Mouse (Mus musculus) ES-Bruce4 (cell line): ENCODE data around the gene Mgp. TPM values are rescaled to one million over a fixed set of nuclear protein-coding genes. Genes with fewer than 3 reads are reported as not detected.

Experiments
- H3K27ac ChIP-seq: 2 replicates; pipeline ENCODE4 v1.5.1; 2012; ENCODE audit warnings: low read length, inconsistent platforms; ENCODE audit not compliant: insufficient read depth
- H3K27me3 ChIP-seq: 2 replicates; pipeline ENCODE4 v1.6.1; 2012; ENCODE audit warnings: mild to moderate bottlenecking, low read length, inconsistent platforms; ENCODE audit not compliant: control insufficient read depth, poor library complexity, insufficient read depth, severe bottlenecking
- H3K36me3 ChIP-seq: 2 replicates; pipeline ENCODE4 v1.6.1; 2012; ENCODE audit warnings: inconsistent platforms, mild to moderate bottlenecking, low read length, moderate library complexity; ENCODE audit not compliant: control insufficient read depth, poor library complexity, insufficient read depth, severe bottlenecking
- H3K4me1 ChIP-seq: one replicate; pipeline ENCODE4 v1.8.1; 2011; ENCODE audit warnings: low read length; ENCODE audit not compliant: control insufficient read depth, insufficient read depth
- H3K4me3 ChIP-seq: 2 replicates; pipeline ENCODE4 v1.5.1; 2011; ENCODE audit warnings: low read depth, mild to moderate bottlenecking, low read length
- H3K9ac ChIP-seq: 2 replicates; pipeline ENCODE4 v1.6.1; 2012; ENCODE audit warnings: low read depth, mild to moderate bottlenecking, inconsistent platforms; ENCODE audit not compliant: poor library complexity, severe bottlenecking
- H3K9me3 ChIP-seq: replicated peaks from 2 replicates; pipeline ENCODE4 v1.6.1; 2012; ENCODE audit warnings: mild to moderate bottlenecking, low read length, inconsistent platforms; ENCODE audit not compliant: control insufficient read depth, poor library complexity, insufficient read depth, severe bottlenecking
- CTCF ChIP-seq: IDR thresholded peaks from one replicate; pipeline ENCODE4 v1.8.1; 2011; ENCODE audit warnings: low read depth, low read length
- EP300 ChIP-seq: IDR thresholded peaks from 2 replicates; pipeline ENCODE4 v1.6.1; 2011; ENCODE audit warnings: low read depth, low read length; ENCODE audit not compliant: insufficient read depth
- POLR2A ChIP-seq: IDR thresholded peaks from one replicate; pipeline ENCODE4 v1.8.1; 2011; ENCODE audit warnings: low read length; ENCODE audit not compliant: insufficient read depth
- polyA plus RNA-seq: library from polyadenylated mRNA; stranded (reverse); fragments of >200 nt; gene quantifications from 2 replicates; pipeline ENCODE4 v1.2.4, GENCODE M21; 2011; ENCODE audit warnings: low read depth; ENCODE audit not compliant: missing spikeins, insufficient read depth, insufficient read length

The Mgp gene
- polyA plus RNA-seq, 1 experiment = 9.7 TPM

DNA sequence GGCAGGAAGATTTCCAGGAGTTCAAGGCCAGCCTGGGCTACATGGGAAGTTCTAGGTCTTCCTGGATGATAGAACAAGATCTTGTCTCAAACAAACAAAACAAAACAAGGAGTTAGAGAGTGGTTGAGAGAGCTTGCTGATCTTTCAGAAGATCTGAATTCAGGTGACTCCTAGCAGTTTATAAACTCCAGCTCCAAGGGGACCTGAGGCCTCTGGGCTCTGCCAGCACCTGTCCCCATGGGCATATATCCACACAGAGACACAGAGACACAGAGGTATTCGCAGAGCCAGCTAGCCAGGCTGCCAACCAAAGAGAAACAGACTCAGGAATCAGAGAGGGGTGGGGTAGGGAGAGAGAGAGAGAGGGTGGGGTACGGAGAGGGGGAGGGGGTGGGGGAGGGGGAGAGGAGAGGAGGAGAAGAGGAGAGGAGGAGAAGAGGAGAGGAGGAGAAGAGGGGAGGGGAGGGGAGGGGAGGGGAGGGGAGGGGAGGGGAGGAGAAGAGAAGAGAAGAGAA lies 37.2 kb upstream of the Mgp start:
- no peak overlapping the region for H3K27ac ChIP-seq
- peaks cover 2% of the 10 kb centered on the region for H3K4me1 ChIP-seq
- no peaks in the 10 kb centered on the region for H3K36me3 ChIP-seq
- no peak overlapping the region for H3K4me3 ChIP-seq
- H3K9me3 ChIP-seq = no peaks in the 10 kb centered on the region
- no peak overlapping the region for H3K9ac ChIP-seq
- no peaks in the 10 kb centered on the region for H3K27me3 ChIP-seq
- no peak for TF ChIP-seq CTCF
- no peak for TF ChIP-seq EP300
- TF ChIP-seq POLR2A = no peak

- Histone ChIP-seq H3K4me1 (peaks cover 8% of the 10 kb centered on the region), H3K27ac (no peak overlapping the region), H3K9ac (no peak overlapping the region), H3K9me3 (no peaks in the 10 kb centered on the region), H3K4me3 (no peak overlapping the region), H3K36me3 (no peaks in the 10 kb centered on the region), H3K27me3 (no peaks in the 10 kb centered on the region)
- TF ChIP-seq CTCF = no peak
- no peak for TF ChIP-seq EP300
- TF ChIP-seq POLR2A = no peak
Observed at GRCm38 (mm10) chr6:136910247-136910890, 34.7 kb upstream of the Mgp start.

DNA sequence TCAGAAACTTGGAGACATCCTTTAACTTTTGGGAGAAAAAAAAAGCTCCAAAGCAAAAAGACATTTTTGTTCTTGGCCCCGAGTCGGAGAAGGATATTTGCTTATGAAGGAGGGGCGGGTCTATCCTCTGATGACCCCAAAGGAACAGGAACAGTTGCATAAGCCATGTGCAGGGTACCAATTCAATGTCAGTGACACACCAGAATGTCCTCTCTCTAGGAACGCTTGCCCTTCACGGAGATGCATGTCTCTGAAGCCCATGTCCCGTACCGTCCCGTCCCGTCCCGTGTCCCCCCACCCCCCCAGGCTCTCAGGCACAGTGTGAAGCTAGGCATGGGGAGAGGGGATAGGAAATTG lies 31.3 kb upstream of the Mgp start:
- Histone ChIP-seq H3K27ac (no peak overlapping the region; the same call in 1 of the 2 replicates), H3K27me3 (no peaks in the 10 kb centered on the region)
- TF ChIP-seq POLR2A (no peak), CTCF (no peak), EP300 (no peak)

GRCm38 (mm10) chr6:136906283-136906936 lies 30.8 kb upstream of the Mgp start:
- Histone ChIP-seq H3K27ac (no peak overlapping the region), H3K9ac (no peak overlapping the region), H3K4me3 (no peak overlapping the region), H3K9me3 (no peaks in the 10 kb centered on the region), H3K27me3 (no peaks in the 10 kb centered on the region), H3K4me1 (peaks cover 8% of the 10 kb centered on the region), H3K36me3 (no peaks in the 10 kb centered on the region)
- TF ChIP-seq POLR2A (no peak), CTCF (no peak), EP300 (peak; percentile 71; the same call in 1 of the 2 replicates)

More for the DNA sequence above, 31.3 kb upstream of the Mgp start:
- Histone ChIP-seq H3K4me3 (peak overlapping the region; percentile 22; the same call in 1 of the 2 replicates), H3K9me3 (no peaks in the 10 kb centered on the region), H3K36me3 (no peaks in the 10 kb centered on the region), H3K9ac (no peak overlapping the region), H3K4me1 (peaks cover 8% of the 10 kb centered on the region)

DNA sequence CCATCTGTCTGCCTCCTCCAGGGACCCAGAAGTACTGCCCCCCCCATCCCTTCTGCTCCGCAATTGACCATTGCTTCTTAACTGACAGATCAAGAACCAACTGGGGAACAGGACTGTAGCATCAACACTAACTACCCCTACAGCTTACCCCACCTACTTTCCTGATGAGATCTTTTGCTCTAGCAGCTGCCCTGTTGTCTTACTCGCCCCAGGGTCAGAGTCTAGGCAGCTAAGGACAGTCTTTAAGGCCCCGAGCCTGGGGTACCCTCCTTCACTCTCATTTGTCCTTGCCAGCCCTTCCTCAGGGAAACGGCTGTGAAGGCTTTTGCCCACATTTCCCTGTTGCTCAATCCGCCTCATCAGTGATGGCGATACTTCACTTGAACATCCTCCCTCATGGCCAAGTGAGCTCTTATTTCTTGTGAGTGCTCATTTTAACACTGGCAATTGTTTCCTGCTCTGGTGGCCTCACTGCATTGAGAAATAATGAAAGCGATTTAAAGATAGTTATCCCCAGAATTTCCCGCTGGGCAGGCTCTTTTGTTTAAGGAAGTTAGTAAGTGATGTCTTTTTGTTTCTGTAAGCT lies 28.4 kb upstream of the Mgp start:
- H3K9me3 ChIP-seq = no peaks in the 10 kb centered on the region
- no peak for TF ChIP-seq CTCF
- no peak for TF ChIP-seq EP300
- TF ChIP-seq POLR2A = no peak
- H3K27ac ChIP-seq = no peak overlapping the region
- no peak overlapping the region for H3K9ac ChIP-seq
- H3K27me3 ChIP-seq = no peaks in the 10 kb centered on the region
- H3K36me3 ChIP-seq = no peaks in the 10 kb centered on the region
- H3K4me1 ChIP-seq = peaks cover 8% of the 10 kb centered on the region
- no peak overlapping the region for H3K4me3 ChIP-seq

DNA sequence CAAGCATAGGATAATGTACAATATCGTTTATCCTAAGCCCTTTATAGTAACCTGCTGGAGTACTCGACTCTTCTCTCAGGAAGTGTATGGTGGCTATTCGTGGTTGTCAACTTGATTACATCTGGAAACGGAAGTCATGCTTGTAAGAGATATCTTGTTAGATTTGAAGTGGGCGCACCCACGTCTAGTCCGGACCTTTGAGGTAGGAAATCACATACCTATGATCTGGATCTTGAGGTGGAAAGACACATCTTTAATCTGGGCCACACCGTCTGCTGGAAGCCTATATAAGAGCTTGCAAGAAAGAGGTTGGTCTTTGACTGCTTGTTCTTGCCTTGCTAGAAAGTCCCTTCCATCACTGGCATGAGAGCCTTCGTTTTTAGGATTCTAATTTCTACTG lies 26.9 kb upstream of the Mgp start:
- Histone ChIP-seq H3K4me3 (no peak overlapping the region), H3K9ac (no peak overlapping the region), H3K36me3 (no peaks in the 10 kb centered on the region), H3K27me3 (no peaks in the 10 kb centered on the region), H3K4me1 (peaks cover 5% of the 10 kb centered on the region), H3K9me3 (no peaks in the 10 kb centered on the region), H3K27ac (no peak overlapping the region)
- TF ChIP-seq EP300 (no peak), POLR2A (no peak), CTCF (no peak)
